Mouse (Mus musculus): Measurements from ENCODE around the gene Sncg. TPM values are rescaled to one million over a fixed set of nuclear protein-coding genes. Genes with fewer than 3 reads are reported as not detected.

Sncg gene
- polyA plus RNA-seq, 1 experiment from 2014 or later, result 50.6 TPM

DNA sequence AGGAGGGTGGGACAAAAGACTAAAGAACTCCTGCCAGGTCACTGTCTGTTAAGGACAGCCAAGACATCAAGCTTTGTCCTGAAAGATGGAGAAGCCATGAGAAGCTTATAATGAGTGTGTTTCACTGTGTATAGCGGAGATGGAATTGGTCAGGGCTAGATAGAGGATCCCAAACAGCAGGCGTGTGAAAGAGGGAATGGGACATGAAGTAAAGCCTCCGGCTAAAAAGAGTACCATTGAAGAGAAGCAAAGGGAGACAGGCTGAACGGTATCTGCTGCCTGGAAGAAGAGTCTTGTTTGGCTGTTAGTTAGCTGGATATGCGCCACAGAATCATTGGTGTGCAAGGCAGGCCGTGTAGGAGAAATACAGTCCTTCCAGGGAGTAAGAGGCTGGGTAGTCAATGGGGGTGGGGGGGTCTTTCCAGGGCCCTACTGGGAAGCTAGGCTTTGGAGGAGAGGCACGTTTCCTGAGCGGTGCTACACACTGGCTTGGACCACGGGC, 43.9 kb downstream of the Sncg start:
- Histone ChIP-seq H3K27me3 (ENCODE audit: control insufficient read depth, insufficient read depth, low read length) (no peaks in the 10 kb centered on the region), H3K4me2 (ENCODE audit: low read depth, low read length) (no peak overlapping the region), H3K4me3 (ENCODE audit: low read depth, low read length) (no peak overlapping the region), H3K4me1 (ENCODE audit: control insufficient read depth, insufficient read depth, low read length) (no peaks in the 10 kb centered on the region), H3K9me3 (replicated peaks; ENCODE audit: control insufficient read depth, low read length) (no peaks in the 10 kb centered on the region), H3K27ac (replicated peaks; ENCODE audit: low read depth, low read length) (no peak overlapping the region), H3K9ac (replicated peaks; ENCODE audit: low read length) (no peak overlapping the region), H3K36me3 (replicated peaks; ENCODE audit: control insufficient read depth, insufficient read depth, low read depth, low read length) (peaks cover 2% of the 10 kb centered on the region; the same call in 1 of the 2 replicates)
- no peak for DNase-seq (ENCODE audit: low spot score)
- ATAC-seq (replicated peaks; ENCODE audit: insufficient number of reproducible peaks, low FRiP score, low TSS enrichment, low read depth), result no peak
- WGBS, result 89% methylated on average over 9 of the region's 9 CpGs

DNA sequence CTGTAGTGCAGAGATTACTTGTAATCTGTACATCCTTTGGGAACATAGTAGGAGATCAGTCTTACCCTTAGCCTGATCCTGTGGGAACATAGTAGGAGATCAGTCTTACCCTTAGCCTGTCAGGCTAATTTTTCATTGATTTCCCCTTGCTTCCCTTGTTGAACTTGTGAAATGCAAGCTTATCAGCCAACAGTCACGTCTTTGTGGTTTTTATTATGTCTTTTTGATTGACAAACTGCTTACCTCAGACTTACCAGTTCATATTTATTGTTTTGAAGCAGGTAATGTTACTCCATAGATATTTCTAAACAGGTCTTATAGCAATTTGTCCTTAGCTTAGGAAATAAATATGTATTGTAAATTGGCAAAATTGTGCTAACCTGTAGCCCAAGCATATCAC, 47.0 kb downstream of the Sncg start:
- no peak overlapping the region for H3K4me2 ChIP-seq (ENCODE audit: low read depth, low read length)
- H3K27ac ChIP-seq (replicated peaks; ENCODE audit: low read depth, low read length), result no peak overlapping the region
- H3K27me3 ChIP-seq (ENCODE audit: control insufficient read depth, insufficient read depth, low read length), result no peaks in the 10 kb centered on the region
- no peaks in the 10 kb centered on the region for H3K4me1 ChIP-seq (ENCODE audit: control insufficient read depth, insufficient read depth, low read length)
- H3K4me3 ChIP-seq (ENCODE audit: low read depth, low read length), result no peak overlapping the region
- no peaks in the 10 kb centered on the region for H3K9me3 ChIP-seq (replicated peaks; ENCODE audit: control insufficient read depth, low read length)
- no peak for DNase-seq (ENCODE audit: low spot score)
- H3K9ac ChIP-seq (replicated peaks; ENCODE audit: low read length), result no peak overlapping the region
- peaks cover 4% of the 10 kb centered on the region; the same call in 1 of the 2 replicates for H3K36me3 ChIP-seq (replicated peaks; ENCODE audit: control insufficient read depth, insufficient read depth, low read depth, low read length)
- 94% methylated on average over 1 of the region's 1 CpGs for WGBS
- no peak for ATAC-seq (replicated peaks; ENCODE audit: insufficient number of reproducible peaks, low FRiP score, low TSS enrichment, low read depth)

DNA sequence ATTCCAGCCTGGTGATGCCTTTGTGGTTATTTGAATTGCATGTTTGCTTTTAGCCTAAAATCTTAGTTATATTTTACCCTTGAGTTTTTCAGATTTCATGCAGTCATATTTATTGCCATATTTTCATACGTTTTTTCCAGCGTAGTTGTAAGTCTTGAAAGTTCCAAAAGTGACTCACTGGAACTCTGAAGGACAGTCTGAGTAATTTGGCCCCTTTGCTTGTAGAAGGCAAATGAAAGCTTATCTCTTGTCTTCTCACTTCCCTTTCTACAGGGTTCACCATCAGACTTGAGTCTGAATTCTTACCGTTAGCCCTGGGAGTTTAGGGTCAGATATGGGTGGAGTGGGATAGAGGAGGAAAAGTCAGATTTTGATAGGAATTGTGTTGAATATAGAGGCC, 48.0 kb downstream of the Sncg start:
- Histone ChIP-seq H3K4me1 (ENCODE audit: control insufficient read depth, insufficient read depth, low read length) (no peaks in the 10 kb centered on the region), H3K27me3 (ENCODE audit: control insufficient read depth, insufficient read depth, low read length) (no peaks in the 10 kb centered on the region), H3K4me2 (ENCODE audit: low read depth, low read length) (no peak overlapping the region), H3K27ac (replicated peaks; ENCODE audit: low read depth, low read length) (no peak overlapping the region), H3K9ac (replicated peaks; ENCODE audit: low read length) (no peak overlapping the region), H3K36me3 (replicated peaks; ENCODE audit: control insufficient read depth, insufficient read depth, low read depth, low read length) (peaks cover 4% of the 10 kb centered on the region; the same call in 1 of the 2 replicates), H3K4me3 (ENCODE audit: low read depth, low read length) (no peak overlapping the region), H3K9me3 (replicated peaks; ENCODE audit: control insufficient read depth, low read length) (no peaks in the 10 kb centered on the region)
- ATAC-seq (replicated peaks; ENCODE audit: insufficient number of reproducible peaks, low FRiP score, low TSS enrichment, low read depth) (no peak), DNase-seq (ENCODE audit: low spot score) (no peak)
- WGBS, result 89% methylated on average over 3 of the region's 3 CpGs

DNA sequence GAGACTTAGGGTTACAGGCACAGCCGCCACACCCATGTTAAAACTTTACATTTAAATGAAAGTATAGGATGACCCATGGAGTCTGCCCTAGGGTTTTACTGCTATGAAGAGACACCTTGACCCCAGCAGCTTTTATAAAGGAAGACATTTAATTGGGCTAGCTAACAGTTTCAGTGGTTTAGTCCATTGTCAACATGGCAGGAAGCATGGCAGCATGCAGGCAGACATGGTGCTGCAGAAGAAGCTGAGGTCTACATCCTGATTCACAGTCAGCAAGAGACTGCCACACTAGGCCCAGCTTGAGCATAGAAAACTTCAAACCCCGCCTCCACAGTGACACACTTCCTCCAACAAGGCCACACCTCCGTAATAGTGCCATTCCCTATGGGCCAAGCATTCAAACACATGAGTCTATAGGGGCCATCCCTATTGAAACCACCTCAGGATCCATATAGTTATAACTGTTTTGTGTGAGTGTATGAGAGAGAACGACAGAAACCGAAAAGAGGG, 51.0 kb downstream of the Sncg start:
- Histone ChIP-seq H3K4me3 (ENCODE audit: low read depth, low read length) (no peak overlapping the region), H3K9me3 (replicated peaks; ENCODE audit: control insufficient read depth, low read length) (no peaks in the 10 kb centered on the region), H3K27me3 (ENCODE audit: control insufficient read depth, insufficient read depth, low read length) (no peaks in the 10 kb centered on the region), H3K9ac (replicated peaks; ENCODE audit: low read length) (no peak overlapping the region), H3K4me2 (ENCODE audit: low read depth, low read length) (no peak overlapping the region), H3K27ac (replicated peaks; ENCODE audit: low read depth, low read length) (no peak overlapping the region), H3K4me1 (ENCODE audit: control insufficient read depth, insufficient read depth, low read length) (no peaks in the 10 kb centered on the region), H3K36me3 (replicated peaks; ENCODE audit: control insufficient read depth, insufficient read depth, low read depth, low read length) (peaks cover 2% of the 10 kb centered on the region; the same call in 1 of the 2 replicates)
- 95% methylated on average over 5 of the region's 5 CpGs for WGBS
- DNase-seq (ENCODE audit: low spot score) (no peak), ATAC-seq (replicated peaks; ENCODE audit: insufficient number of reproducible peaks, low FRiP score, low TSS enrichment, low read depth) (no peak)

Other genes starting within 250 kb of the Sncg start
- 0.20 TPM in 1 of 2 replicates, not detected in the other for gene Npy4r, start 222.3 kb downstream of the Sncg start, polyA plus RNA-seq (2014; fragmentation: Nextera tagmentation; extraction: Ambion mirVana)
- 0.32 and 0.36 TPM in 2 replicates for gene Gprin2, start 173.1 kb downstream of the Sncg start, polyA plus RNA-seq (2014; fragmentation: Nextera tagmentation; extraction: Ambion mirVana)
- 0.06 TPM in 1 of 2 replicates, not detected in the other for gene Syt15, start 155.2 kb downstream of the Sncg start, polyA plus RNA-seq (2014; fragmentation: Nextera tagmentation; extraction: Ambion mirVana)
- gene Shld2, start 64.3 kb downstream of the Sncg start, polyA plus RNA-seq (2014; fragmentation: Nextera tagmentation; extraction: Ambion mirVana), result 10.0 and 11.6 TPM in 2 replicates
- 97.2 and 97.5 TPM in 2 replicates for gene Glud1, start 64.1 kb downstream of the Sncg start, polyA plus RNA-seq (2014; fragmentation: Nextera tagmentation; extraction: Ambion mirVana)
- not detected in 2 replicates for gene Fam25c, start 19.4 kb downstream of the Sncg start, polyA plus RNA-seq (2014; fragmentation: Nextera tagmentation; extraction: Ambion mirVana)
- gene Mmrn2, start 676 bp upstream of the Sncg start, polyA plus RNA-seq (2014; fragmentation: Nextera tagmentation; extraction: Ambion mirVana), result 5.4 and 5.8 TPM in 2 replicates
- 73.2 and 80.9 TPM in 2 replicates for gene Bmpr1a, start 128.6 kb upstream of the Sncg start, polyA plus RNA-seq (2014; fragmentation: Nextera tagmentation; extraction: Ambion mirVana)
- gene 9230112D13Rik, start 148.0 kb upstream of the Sncg start, polyA plus RNA-seq (2014; fragmentation: Nextera tagmentation; extraction: Ambion mirVana), result not detected in 2 replicates
- 0.31 and 0.90 TPM in 2 replicates for gene Ldb3, start 213.9 kb upstream of the Sncg start, polyA plus RNA-seq (2014; fragmentation: Nextera tagmentation; extraction: Ambion mirVana)
- 0.39 TPM in 1 of 2 replicates, not detected in the other for gene Opn4, start 225.4 kb upstream of the Sncg start, polyA plus RNA-seq (2014; fragmentation: Nextera tagmentation; extraction: Ambion mirVana)